Mouse (Mus musculus) layer of hippocampus, adult 9-10 months (tissue): Measurements from ENCODE around the gene Asmt.

ENCODE experiments used
- DNase-seq: peaks from one replicate; pipeline ENCODE4 v3.0.0; 2022; ENCODE audit warnings: low spot score

Gene Asmt

DNA sequence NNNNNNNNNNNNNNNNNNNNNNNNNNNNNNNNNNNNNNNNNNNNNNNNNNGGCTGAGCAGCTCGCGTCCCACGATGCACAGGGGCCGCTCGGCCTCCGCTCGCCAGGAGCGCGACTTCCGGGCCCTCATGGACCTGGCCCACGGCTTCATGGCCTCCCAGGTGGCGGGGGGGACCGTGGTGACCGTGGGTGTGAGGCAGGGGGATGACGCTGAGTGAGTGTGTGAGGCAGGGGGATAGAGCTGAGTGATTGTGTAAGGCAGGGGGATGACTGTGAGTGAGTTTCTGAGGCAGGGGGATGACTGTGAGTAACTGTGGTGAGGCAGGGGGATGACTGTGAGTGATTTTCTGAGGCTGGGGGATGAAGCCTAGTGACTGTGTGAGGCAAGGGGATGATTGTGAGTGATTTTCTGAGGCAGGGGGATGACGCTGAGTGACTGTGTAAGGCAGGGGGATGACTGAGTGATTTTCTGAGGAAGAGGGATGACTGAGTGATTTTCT, at the start of gene Asmt:
Gene Asmt, plus strand, starts transcription at position 51 of the 499 bp plus-strand sequence.
- no peak for DNase-seq

DNA sequence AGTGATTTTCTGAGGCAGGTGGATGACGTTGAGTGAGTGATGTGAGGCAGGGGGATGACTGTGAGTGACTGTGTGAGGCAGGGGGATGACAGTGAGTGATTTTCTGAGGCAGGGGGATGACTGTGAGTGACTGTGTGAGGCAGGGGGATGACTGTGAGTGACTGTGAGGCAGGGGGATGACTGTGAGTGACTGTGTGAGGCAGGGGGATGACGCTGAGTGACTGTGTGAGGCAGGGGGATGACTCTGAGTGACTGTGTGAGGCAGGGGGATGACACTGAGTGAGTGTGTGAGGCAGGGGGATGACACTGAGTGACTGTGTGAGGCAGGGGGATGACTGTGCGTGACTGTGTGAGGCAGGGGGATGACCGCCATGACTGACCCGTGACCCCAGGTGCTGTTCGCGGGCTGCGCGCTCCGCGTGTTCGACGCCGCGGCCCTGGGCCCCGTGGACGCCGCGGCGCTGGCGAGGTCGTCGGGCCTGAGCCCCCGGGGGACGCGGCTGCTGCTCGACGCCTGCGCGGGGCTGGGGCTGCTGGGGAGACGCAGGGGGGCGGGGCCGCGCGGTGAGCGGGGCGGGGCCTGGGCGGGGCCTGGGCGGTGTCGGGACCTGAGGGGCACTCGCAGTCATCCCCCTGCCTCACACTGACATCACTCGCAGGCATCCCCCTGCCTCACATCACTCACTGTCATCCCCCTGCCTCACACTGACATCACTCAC, 948 bp downstream of the Asmt start:
- no peak for DNase-seq

DNA sequence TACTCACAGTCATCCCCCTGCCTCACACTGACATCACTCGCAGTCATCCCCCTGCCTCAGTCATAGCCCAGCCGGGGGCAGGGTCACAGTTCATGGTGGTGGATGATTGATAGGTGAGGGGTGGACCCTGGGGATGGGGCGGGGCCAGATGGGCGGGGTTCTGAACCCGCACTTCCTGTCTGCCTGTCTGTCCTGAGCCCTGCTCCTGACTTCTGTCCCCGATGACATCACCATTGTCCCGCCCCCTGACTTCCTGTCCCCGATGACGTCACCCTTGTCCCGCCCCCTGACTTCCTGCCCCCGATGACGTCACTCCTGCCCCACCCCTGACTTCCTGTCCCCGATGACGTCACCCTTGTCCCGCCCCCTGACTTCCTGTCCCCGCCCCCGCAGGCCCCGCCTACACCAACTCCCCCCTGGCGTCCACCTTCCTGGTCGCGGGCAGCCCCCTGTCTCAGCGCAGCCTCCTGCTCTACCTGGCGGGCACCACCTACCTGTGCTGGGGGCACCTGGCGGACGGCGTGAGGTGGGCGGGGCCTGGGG, 1.9 kb downstream of the Asmt start:
- DNase-seq, result no peak

DNA sequence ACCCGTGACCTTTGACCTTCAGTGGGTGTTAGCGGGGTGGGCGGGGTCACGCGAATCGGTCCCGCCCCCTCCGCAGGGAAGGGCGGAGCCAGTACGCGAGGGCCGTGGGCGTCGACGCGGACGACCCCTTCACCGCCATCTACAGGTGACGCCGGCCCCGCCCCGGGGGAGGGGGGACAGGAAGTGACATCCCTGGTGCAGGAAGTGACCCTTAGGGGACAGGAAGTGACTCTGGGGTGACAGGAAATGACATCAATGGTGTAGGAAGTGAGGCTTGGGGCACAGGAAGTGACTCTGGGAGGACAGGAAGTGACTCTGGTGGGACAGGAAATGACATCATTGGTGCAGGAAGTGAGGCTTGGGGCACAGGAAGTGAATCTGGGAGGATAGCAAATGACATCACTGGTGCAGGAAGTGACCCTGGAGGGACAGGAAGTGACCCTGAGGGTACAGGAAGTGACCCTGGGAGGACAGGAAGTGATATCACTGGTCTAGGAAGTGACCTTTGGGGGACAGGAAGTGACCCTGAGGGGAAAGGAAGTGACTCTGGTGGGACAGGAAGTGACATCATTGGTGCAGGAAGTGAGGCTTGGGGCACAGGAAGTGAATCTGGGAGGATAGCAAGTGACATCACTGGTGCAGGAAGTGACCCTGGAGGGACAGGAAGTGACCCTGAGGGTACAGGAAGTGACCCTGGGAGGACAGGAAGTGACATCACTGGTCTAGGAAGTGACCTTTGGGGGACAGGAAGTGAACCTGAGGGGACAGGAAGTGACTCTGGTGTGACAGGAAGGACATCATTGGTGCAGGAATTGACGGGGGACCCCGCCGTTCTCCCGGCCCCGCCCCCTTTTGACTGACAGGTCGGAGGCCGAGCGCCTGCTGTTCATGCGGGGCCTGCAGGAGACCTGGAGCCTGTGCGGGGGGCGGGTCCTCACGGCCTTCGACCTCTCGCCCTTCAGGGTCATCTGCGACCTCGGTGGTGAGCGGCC, 2.7 kb downstream of the Asmt start:
- no peak for DNase-seq

DNA sequence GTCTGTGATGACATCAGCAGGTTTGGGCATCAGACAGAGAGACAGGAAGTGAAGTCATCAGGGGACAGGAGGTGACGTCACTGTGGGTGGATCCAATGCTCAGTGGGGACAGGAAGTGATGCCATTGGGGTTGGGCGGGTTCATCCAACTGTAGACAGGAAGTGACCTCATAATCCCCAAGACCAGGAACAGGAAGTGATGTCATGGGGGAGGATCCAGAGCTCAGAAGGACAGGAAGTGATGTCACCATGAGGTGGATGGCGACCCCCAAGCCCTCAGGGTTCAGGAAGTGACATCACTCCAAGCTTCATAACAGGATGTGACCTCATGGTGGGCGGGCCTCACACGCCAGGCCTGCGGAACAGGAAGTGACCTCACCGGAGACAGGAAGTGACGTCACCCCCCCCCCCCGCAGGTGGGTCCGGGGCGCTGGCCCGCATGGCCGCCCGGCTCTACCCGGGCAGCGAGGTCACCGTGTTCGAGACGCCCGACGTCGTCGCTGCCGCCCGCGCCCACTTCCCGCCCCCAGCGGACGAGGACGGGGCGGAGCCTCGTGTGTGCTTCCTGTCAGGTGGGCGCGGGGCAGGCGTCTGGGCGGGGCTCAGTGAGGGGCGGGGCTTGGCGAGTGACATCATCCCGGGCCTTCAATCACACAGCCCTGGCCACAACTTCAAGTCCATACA, 3.6 kb downstream of the Asmt start:
- DNase-seq, result no peak

DNA sequence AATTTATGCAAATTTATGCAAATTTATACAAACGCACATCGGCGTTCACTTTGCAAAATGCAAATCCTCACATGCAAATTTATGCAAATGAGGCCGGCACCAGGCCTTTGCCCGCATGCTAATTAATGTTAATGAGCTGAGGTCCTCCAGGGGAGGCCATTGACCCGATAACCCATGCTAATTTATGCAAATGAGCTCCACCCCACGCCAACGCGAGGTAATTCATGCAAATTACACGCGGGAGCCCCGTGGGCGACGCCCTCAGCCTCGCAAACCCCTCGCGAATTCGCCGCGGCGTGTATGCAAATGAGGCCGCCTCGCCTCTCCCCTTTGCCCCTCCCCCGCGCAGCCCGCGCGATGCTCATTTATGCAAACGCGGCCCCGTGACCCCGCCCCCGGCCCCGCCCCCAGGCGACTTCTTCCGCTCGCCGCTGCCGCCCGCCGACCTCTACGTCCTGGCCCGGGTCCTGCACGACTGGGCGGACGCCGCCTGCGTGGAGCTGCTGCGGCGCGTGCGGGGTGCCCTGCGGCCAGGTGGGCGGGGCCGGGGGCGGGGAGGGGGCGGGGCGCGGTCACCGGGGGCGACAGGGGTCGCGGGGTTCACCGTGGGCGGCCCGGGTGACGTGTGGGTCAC, 4.3 kb downstream of the Asmt start:
- no peak for DNase-seq

DNA sequence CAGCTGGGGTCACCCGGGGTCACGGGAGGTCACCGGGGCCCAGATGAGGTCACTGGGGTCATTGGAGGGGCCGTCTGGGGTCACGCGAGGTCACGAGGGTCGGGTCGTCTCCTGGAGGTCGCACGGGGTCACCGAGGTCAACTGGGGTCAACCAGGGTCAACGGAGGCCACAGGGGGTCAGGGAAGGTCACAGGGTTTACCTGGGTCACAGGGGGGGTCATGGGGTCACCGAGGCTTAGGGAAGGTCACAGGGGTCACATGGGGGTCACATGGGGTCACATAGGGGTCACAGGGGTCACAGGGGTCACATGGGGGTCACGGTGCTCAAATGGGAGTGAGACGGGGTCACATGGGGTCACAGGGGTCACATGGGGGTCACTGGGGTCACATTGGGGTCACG, 4.8 kb downstream of the Asmt start:
- DNase-seq, result no peak

DNA sequence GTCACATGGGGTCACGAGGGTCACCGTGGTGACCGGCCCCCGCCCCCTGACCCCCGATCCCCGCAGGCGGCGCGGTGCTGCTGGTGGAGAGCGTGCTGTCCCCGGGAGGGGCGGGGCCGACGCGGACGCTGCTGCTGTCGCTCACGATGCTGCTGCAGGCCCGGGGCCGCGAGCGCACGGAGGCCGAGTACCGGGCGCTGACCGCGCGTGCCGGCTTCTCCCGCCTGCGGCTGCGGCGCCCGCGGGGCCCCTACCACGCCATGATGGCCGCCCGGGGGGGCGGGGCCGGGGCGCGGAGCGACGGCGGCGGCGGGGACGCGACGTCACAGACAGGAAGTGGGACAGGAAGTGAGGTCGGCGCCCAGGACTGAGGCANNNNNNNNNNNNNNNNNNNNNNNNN, 5.2 kb downstream of the Asmt start:
- no peak for DNase-seq
